Mouse (Mus musculus) heart, postnatal 14 days (tissue): ENCODE measurements around the gene Pex16. TPM values are rescaled to one million over a fixed set of nuclear protein-coding genes. Genes with fewer than 3 reads are reported as not detected.

ENCODE experiments used
- DNase-seq, 2 experiments: peaks; one replicate each; pipeline ENCODE4 v3.0.0; 2021 to 2022
- intact Hi-C: fragments of 180-260 bp; cut with DNase I; formaldehyde crosslinking; loops from one replicate; pipeline ENCODE4 v1.15.1; 2025
- long read RNA-seq, 2 experiments: library from polyadenylated mRNA; stranded (forward); transcript quantifications; one replicate each; pipeline ENCODE4 v2.0.0; 2021
- total RNA-seq, 2 experiments: library from RNA; stranded (reverse); gene quantifications; 2 replicates each; pipeline ENCODE4 v1.2.3; 2021

Pex16 gene
- 10 to 100 TPM; 23.6 to 25.1 TPM for total RNA-seq
- long read RNA-seq, experiment 1, transcript Pex16-201 (11 exons, 1,392 nt): major isoform, 29 of 37 reads
- long read RNA-seq, experiment 1, partial matches to known transcripts: 4 of 37 reads
- long read RNA-seq, experiment 1, other reads (novel, unspliced or antisense): 4 of 37 reads
- long read RNA-seq, experiment 2, transcript Pex16-201 (11 exons, 1,392 nt): major isoform, 35 of 41 reads
- long read RNA-seq, experiment 2, partial matches to known transcripts: 3 of 41 reads
- long read RNA-seq, experiment 2, other reads (novel, unspliced or antisense): 3 of 41 reads

- intact Hi-C loops: loop anchor here (2.0 kb wide), 1 partner anchor 62 kb away; no protein-coding TSS in a partner anchor
- peak in 1 of 2 experiments; percentile 26 for DNase-seq
These were observed at the start of gene Pex16, which contains the start of gene Large2 for GRCm38 (mm10) chr2:92374514-92374913. Gene Pex16 (plus strand): TSS chr2:92374676. Gene Large2 (minus strand): TSS chr2:92374869.

DNA sequence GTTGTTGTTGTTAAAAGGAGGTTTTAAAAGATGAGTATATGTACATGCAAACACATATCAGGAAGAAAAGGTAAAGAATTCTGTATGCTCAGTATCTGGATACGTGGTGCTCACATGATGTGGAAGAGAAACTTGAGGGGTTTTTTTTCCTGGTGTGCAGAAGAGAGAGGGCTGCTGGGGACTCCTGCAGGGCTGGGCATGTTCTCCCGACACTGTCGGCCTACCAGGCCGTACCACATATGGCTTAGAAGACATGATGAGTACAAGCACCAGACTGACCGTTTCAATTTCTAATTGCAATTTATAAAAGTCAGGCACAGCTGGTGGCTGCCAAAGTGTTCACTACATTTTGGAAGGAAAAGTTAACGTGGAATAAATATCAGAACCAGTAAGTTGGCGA is 48.8 kb upstream of the Pex16 start:
- intact Hi-C loops: loop anchor here (5.0 kb wide), 1 partner anchor 143 kb away; no protein-coding TSS in a partner anchor
- DNase-seq: no peak

DNA sequence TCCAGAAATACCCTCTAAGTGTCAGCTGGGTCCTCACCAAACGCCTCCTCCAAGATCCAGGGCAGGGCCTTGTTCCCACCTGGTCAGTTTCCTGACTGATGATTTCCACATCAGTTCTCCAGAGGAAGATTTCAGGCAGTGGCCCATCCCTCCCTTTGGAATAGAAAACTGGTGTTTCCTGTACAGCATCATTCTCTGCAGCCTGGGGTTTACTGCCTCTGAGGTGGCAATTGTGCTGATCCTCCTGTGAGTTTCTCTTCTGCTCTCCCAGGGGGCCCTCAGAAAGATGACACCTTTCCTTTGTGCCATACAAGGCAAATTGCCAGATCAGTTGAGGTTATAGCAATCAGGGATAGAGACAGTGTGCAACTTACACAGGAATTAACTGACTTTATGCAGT is 48.3 kb upstream of the Pex16 start:
- intact Hi-C loops: loop anchor here (5.0 kb wide), 1 partner anchor 144 kb away; no protein-coding TSS in a partner anchor
- no peak for DNase-seq

GRCm38 (mm10) chr2:92327601-92328000 is 46.9 kb upstream of the Pex16 start:
- DNase-seq: no peak
- intact Hi-C loops: loop anchor here (5.0 kb wide), 1 partner anchor 145 kb away; no protein-coding TSS in a partner anchor

DNA sequence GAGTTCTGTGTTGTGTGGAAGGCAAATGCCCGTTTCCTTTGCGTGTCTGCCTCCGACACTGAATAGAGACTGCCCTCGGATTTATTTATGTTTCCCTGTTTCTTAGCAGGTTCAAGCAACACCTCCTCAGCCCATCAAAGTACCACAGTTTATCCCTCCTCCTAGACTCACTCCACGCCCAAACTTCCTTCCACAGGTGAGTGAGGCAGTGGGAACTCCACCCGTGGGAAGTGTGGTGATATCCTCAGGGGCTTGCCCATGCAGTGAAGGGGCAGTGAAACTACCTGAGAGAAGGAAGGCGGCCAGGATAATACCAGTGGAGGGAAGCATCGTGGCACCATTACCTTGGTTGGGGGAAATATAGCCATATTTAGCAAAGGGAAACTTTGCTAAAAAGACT is 46.3 kb upstream of the Pex16 start:
- intact Hi-C loops: loop anchor here (5.0 kb wide), 1 partner anchor 146 kb away; no protein-coding TSS in a partner anchor

GRCm38 (mm10) chr2:92330840-92331239 is 43.6 kb upstream of the Pex16 start:
- peak in 1 of 2 experiments; percentile 52 for DNase-seq
- intact Hi-C loops: loop anchor here (5.0 kb wide), 1 partner anchor 344 kb away; no protein-coding TSS in a partner anchor

More for the DNA sequence above, 46.3 kb upstream of the Pex16 start:
- DNase-seq: no peak

DNA sequence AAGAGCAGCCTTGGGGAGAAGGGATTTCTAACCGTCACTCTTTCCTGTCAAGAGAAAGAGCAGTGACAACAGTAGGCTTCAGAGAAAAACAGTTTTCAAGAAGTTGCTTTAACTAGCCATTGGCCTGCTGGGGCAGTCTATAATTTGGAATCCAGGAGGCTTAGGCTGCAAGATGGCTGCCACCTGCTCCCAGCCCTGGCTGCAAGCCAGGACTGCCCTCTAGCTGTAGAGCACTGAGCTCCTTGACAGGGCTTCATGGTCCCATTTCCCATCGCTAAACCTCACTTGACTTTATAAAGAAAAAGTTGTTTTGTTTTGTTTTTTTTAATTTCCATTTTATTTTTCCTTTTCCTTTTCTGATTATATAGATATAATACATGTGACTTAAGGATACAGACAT is 43.1 kb upstream of the Pex16 start:
- DNase-seq: peak in 1 of 2 experiments; percentile 26
- intact Hi-C loops: loop anchor here (5.0 kb wide), 1 partner anchor 344 kb away; no protein-coding TSS in a partner anchor

DNA sequence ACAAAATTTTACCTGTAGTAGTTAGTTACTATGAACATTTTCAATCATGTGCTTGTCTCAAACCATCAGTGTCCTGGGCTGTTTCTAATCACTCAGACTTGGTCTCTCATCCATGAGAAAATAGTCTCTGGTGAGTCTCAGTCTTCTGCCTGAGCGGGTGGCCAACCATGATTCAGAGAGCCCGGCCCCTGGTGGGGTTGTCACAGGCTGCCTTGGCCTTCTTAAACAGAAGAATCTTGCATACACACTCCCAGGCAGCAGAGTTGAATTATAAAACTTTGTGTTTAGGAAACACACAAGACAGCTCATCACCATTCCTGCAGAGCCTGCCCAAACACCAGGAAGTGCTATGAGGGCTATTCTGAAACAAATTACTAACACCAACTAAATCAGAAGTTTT is 42.6 kb upstream of the Pex16 start:
- intact Hi-C loops: loop anchor here (2.0 to 5.0 kb wide), 2 partner anchors 35 to 345 kb away; no protein-coding TSS in a partner anchor
- no peak for DNase-seq

GRCm38 (mm10) chr2:92342418-92342817 is 32.1 kb upstream of the Pex16 start:
- DNase-seq: no peak
- intact Hi-C loops: no loop called here

- intact Hi-C loops: no loop called here
- no peak for DNase-seq
These were observed 27.3 kb upstream of the Pex16 start for GRCm38 (mm10) chr2:92347191-92347590.

GRCm38 (mm10) chr2:92349589-92350425 is 24.7 kb upstream of the Pex16 start:
- no peak for DNase-seq
- intact Hi-C loops: no loop called here

DNA sequence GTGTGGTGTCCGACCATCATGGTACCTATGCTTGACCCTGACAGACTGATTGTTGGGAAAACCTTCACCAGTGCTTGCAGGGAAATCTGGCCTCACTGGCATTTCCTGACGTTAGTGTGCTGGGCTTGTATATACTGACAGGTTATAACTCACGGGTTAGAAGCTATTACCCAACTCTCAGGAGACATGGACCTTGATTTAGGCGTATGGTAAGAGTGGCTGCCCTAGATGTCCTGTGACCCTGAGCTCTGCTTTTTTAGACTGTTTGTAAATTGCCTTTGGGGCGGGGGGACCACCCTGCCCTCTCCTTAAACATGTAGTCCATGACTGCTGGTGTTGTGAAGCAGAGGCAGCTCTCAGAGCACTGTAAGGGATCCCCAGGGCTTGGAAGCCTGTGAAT is 23.8 kb upstream of the Pex16 start:
- DNase-seq: no peak

GRCm38 (mm10) chr2:92353402-92353801 is 21.1 kb upstream of the Pex16 start:
- no peak for DNase-seq
- intact Hi-C loops: no loop called here

More for the DNA sequence above, 23.8 kb upstream of the Pex16 start:
- intact Hi-C loops: no loop called here

- no peak for DNase-seq
These were observed 20.3 kb upstream of the Pex16 start for GRCm38 (mm10) chr2:92354224-92354623.

DNA sequence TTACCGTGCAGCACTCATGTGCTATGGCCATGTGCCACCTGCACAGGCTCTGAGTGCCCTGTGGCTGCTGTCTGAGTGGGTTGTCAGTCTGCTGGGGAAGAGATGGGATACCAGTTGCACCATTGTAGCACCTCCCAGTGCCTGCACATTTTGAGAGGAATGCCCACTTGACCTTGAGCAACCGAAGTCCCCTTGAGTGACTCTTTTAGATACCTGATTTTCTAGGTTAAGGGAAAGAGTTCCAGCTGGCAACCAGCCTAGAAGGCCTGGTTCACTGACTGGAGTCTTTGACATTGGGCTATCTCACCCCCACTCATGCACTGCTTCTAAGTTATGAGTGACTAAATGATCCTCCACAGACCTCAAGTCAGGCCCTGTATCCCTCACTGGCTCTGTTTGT is 15.2 kb upstream of the Pex16 start:
- no peak for DNase-seq

More at GRCm38 (mm10) chr2:92354224-92354623, 20.3 kb upstream of the Pex16 start:
- intact Hi-C loops: no loop called here

GRCm38 (mm10) chr2:92360186-92360823 is 14.2 kb upstream of the Pex16 start:
- no peak for DNase-seq
- intact Hi-C loops: no loop called here

More for the DNA sequence above, 15.2 kb upstream of the Pex16 start:
- intact Hi-C loops: no loop called here

DNA sequence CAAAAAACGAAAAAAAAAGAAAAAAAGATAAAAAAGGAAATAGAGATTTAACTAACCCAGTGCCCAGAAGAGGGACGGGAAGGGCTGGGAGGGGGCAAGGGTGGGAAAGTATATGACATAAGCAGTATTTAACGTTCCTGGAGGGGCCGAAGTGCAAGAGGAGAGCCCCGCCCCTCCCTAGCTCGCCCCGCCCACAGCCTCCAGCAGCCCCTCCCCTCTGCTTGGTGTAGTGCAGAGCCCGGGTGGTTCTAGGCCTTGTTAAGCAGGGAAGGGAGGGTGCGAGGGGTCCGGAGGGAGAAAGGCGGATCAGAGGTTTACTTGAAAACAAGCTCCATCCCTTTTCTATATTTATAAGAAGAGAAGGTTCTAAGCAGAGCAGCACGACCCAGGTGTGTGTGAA is 13.6 kb upstream of the Pex16 start:
- no peak for DNase-seq
- intact Hi-C loops: no loop called here

DNA sequence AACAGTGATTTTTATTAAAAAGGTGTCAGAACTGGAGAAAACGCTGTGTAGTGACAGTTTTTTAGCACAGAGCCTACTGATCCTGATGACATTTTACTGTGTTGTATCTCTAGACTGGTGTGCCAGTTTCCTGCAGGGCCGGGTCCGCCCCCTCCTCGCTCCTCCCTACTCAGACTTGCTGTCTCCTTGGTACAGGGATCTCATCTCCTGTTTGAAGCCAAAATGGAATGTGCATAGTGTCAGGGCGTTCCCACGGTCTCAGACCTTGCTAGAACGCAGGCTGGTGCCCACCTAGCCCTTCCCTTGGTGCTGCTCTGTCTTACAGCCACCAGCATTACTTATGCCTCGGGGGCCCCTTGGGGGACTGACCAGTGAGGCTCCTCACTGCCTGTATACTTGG is 12.7 kb upstream of the Pex16 start:
- intact Hi-C loops: no loop called here
- DNase-seq: no peak

DNA sequence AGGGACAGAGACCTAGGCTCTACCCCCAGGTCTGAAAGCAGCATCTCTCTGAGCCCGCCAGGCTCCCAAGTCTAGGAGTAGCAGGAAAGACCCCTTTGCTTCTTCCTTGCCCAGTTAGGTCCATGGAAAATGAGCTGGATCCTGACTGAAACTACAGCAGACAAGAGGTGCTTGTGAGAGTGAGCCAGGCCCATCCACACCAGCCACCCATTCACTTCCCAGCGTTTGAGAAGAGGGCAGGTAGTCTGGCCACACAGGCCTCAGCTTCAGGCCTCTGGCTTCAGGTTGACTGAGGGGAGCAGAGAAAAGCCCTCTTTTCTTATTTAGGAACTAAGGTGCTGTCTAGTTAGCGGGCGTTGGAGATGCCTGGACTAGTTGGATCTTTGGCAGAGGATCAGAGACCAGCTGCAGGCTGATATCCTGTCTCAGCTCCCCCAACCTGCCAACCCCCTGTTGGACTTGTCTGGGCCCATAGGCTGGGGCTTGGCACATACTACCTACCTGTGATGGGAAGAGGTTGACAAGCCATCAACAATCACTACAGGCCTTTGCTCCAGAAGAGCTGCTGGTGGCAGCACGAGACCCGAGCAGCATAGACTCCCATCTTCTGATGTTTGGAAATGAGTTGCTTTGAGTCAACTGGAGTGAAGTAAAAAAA is 11.8 kb upstream of the Pex16 start:
- intact Hi-C loops: no loop called here
- DNase-seq: no peak

DNA sequence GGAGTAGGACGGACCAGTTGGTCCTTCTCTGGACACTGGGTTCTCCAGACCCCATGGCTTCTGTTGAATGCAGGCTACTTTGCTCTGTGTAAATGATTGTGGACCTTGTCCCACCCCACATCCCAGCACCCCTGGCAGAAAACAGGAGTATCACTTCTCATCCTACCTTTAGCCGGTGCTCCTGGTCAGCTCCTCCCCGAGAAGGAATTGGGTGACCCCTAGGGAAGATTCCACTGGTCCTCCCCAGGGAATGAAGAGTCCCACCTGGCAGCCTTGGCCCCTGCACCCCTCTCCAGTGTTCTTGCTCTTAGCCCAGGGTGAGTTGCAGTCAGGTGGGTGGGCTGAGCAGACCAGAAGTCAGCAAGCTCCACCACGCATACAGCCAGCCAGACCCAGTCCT is 10.4 kb upstream of the Pex16 start:
- intact Hi-C loops: no loop called here
- DNase-seq: no peak
